Mouse (Mus musculus) layer of hippocampus, postnatal 10 days (tissue): Measurements from ENCODE around the gene Fbxl16. TPM values are rescaled to one million over a fixed set of nuclear protein-coding genes. Genes with fewer than 3 reads are reported as not detected.

Source experiments
- DNase-seq, 2 experiments: peaks; one replicate each; pipeline ENCODE4 v3.0.0; 2021; ENCODE audit warnings: low spot score in 2 of 2
- total RNA-seq, 2 experiments: library from RNA; stranded (reverse); gene quantifications; 2 replicates each; pipeline ENCODE4 v1.2.3; 2021

Fbxl16 gene
- total RNA-seq, 2 experiments from 2014 or later, result 272 to 292 TPM

GRCm38 (mm10) chr17:25827546-25828222 lies 18.8 kb downstream of the Fbxl16 start:
- DNase-seq, result no peak

- DNase-seq, result no peak
Measured at GRCm38 (mm10) chr17:25828223-25828594, 19.3 kb downstream of the Fbxl16 start.

DNA sequence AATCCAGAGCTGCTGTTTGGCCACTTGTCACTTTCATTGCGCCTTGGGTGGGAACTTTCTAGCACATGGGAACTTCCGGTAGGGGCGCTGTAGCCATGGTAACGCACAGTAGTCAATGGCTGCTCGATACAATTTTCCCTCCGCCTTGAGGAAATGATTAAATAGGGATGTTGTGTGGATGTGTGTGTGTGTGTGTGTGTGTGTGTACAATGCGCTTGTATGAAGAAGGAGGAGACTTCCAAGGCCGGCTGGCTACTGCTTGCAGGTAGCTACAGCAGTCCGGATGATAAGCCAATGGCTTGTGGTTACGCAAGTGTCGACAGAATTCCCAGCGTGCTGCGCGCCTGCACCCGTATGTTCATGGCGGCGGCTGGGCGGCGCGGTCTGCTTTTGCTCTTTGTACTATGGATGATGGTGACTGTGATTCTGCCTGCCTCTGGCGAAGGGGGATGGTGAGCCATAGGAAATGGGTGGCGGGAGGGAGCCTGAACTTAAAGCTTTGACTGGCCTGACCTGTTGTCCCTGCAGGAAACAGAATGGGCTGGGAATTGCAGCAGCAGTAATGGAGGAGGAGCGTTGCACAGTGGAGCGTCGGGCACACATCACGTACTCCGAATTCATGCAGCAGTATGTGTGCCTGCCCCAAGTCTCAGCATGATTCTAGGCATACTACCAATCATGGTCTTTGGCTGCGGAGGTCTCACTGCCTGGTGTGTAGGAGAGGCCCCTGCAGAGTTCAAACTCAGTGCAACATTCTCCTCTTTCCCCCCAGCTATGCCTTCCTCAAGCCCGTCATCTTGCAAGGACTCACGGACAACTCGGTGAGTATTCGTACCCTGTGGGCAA lies 20.1 kb downstream of the Fbxl16 start, which contains the start of gene Jmjd8:
Gene Jmjd8 (plus strand): TSS at position 156 of the 846 bp plus-strand sequence.
- DNase-seq, result peak; percentile 75 to 83

DNA sequence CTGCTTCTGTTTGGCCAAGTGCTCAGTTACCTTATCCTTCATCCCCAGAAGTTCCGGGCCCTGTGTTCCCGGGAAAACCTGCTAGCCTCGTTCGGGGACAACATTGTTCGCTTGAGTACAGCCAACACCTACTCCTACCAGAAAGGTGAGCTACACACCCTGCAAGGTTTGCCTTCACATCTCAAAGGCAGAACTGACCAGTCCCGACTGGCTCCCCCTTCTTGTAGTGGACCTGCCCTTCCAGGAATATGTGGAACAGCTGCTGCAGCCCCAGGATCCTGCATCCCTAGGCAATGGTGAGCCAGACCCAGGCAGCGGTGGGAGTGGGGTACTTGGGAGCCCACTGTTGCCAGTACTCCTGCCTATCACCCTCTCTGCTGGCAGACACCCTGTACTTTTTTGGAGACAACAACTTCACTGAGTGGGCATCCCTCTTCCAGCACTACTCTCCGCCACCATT lies 20.7 kb downstream of the Fbxl16 start:
- DNase-seq, result no peak

DNA sequence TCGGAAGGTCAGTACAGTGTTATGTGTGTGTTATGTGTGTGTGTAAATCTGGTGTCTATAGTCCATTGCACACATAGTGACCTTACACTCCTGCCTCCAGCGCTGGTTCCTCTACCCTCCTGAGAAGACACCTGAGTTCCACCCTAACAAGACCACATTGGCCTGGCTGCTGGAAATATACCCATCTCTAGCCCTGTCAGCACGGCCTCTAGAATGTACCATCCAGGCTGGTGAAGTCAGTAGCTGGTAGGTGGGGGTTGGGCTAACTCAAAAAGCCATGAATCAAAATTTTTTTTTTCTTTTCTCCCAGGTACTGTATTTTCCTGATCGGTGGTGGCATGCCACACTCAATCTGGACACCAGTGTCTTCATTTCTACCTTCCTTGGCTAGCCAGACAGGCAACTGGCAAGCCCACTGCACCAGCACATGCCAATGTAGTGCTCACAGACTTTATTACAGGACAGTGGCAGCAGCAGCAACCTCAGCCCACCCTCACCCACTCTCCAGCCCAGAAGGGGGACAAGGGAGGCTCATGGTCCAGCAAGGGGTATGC lies 21.4 kb downstream of the Fbxl16 start:
- no peak for DNase-seq

- no peak for DNase-seq
Measured at GRCm38 (mm10) chr17:25830806-25831431, 22.0 kb downstream of the Fbxl16 start.

DNA sequence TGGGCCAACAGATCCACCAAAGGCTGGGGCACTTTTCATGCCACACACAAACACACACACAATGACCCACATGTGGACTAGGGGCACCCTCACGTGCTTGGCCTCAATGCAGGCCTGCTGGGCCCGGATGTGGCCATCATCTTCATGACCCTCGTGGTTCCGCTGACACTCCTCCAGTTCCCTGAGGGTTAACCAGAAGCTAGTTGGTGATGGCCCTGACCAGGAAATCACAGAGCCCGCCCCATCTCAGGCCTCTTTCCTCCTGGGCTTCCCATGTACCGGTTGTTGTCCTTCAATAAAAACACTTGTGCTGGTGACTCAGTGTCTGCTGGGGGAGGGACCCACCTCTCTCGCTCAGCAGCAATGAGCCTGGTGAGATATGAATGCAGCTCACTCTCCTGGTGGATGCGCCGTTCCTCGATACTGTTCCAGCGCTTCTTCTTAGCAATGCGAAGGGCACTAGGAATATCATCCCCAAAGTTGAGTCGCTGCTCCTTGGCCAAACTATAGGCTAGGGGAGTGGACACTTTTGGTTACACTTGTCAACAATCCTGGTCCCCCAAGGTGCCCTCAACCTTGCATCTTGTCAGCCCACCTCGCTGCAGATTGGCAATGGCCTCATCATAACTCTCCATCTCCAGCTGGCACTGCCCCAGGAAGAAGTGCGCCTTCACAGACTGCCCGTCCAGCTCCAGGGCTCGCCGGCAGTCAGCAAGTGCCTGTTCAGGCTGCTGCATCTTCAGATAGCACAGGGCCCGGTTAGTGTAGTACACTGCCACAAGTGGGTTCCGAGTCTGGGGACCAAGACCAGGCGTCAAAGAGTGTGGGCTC lies 22.8 kb downstream of the Fbxl16 start:
- DNase-seq, result peak in 1 of 2 experiments; percentile 48

- peak; percentile 99 for DNase-seq
Measured at GRCm38 (mm10) chr17:25832436-25833290, 23.8 kb downstream of the Fbxl16 start.

DNA sequence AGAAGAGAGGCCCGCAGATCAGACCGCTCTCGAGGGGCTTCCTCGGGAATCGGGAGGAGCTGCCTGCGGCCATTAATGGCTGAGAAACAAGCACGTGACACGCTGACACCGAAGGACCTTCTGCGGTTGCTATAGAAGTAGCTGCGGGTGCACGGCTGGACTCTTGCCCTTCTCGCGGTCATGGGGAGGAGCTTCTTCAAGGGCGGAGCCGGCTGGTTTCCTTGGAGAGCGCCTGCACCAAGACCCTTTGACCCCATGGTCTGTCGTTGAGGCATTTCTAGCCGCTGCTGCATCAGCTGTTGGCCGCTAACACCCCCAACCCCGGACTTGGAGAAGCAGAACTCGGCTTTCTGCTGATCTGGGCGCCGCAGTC lies 24.4 kb downstream of the Fbxl16 start, which contains the start of gene Stub1:
Gene Stub1 (minus strand): TSS at position 114 of the 373 bp plus-strand sequence.
- DNase-seq, result peak; percentile 86 to 87

GRCm38 (mm10) chr17:25833961-25834594 lies 25.2 kb downstream of the Fbxl16 start:
- no peak for DNase-seq

- no peak for DNase-seq
Measured at GRCm38 (mm10) chr17:25834595-25835222, 25.8 kb downstream of the Fbxl16 start.

DNA sequence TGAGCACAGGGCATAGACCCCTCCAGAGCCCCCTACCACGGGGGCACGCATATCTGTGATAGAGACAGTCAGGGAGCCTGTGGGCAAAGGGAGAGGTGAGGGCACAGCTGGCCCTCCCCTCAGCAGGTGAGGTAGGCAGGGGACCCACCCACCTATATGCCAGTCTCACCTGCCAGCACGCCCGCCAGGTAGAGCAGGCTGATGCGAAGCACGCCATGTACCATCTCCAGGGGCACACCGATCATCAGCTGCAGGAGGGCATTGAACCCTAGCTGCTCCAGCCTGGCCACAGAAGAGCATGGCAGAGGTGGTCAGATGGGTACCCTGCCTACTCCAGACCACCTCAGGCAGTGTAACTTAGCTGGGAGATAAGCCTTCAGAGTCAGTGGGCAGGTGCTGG lies 26.4 kb downstream of the Fbxl16 start:
- no peak for DNase-seq

GRCm38 (mm10) chr17:25835816-25836215 lies 26.9 kb downstream of the Fbxl16 start:
- no peak for DNase-seq

DNA sequence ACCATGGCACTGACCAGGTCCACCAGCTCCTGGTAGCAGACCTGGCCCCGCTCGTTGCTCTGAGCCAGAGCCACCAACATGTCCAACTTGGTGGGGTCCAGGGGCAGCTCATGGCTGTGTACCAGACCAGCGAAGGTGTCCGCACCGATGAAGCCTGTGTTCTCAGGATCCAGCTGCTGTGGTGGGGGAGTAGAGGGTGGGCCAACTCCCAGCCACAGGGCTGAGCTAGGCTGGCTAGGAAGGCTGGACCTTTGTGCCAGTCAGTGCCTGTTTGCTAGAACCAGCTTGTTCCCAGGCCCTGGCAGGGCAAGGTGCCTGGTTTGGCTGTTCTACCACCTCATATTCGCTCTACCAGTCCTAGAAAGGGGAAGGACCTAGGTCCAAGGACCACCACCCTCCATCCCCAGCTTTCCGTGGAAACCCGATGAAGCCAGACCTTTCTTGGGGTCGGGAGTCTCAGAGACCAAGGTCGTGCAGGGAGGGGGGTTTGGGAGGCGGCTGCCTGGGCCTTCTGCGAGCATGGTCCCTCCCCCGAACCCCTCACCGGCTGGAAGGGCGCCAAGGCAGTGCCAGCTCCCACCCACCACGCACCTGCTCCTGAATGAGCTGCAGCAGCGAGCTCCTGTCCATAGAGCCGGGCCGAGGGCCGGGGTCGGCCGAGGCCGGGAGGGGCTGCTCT lies 27.7 kb downstream of the Fbxl16 start:
- DNase-seq, result no peak

GRCm38 (mm10) chr17:25837076-25837410 lies 28.2 kb downstream of the Fbxl16 start, which contains the start of gene Rhbdl1:
Rhbdl1 (minus strand) TSS chr17:25837295.
- peak; percentile 83 to 89 for DNase-seq

DNA sequence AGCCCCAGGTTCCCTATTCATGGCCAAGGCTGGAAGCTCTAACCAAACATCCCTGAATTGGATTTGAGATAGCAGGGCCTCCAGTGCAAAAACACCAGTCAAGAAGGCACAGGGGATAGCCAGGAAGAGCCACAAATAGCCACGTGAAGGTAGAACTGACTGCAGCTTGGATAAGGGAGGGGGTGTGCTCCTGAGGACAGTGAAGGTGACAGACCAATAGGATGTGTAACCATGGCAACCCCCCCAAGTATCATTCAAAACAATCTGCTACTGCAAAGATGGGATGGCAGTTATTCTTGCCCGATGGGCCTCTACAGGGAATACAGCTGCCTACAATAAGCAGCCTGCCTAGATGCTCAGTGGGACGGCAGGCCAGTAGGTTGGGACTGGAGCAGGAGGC lies 28.6 kb downstream of the Fbxl16 start:
- DNase-seq, result no peak

DNA sequence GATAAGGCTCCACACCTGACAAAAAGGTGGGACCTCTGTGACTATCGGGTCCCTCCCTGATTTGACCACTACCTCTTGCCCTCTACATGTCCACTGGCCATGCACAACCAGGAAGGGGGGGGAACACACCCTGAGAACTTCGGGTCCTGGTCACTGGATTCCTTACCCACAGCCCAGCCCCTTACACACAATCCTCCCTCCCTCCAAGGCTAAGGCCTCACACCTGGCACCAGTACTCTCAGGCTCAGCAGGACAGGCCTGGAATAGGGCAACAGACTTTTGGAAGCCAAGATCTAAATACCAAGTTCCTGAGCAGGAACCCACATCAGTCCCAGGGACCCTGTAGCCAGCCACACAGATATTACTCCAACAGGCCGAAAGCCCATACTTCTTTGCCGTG lies 30.0 kb downstream of the Fbxl16 start:
- no peak for DNase-seq
